Mouse (Mus musculus): ENCODE measurements around the gene Kcnc3.

The Kcnc3 gene

DNA sequence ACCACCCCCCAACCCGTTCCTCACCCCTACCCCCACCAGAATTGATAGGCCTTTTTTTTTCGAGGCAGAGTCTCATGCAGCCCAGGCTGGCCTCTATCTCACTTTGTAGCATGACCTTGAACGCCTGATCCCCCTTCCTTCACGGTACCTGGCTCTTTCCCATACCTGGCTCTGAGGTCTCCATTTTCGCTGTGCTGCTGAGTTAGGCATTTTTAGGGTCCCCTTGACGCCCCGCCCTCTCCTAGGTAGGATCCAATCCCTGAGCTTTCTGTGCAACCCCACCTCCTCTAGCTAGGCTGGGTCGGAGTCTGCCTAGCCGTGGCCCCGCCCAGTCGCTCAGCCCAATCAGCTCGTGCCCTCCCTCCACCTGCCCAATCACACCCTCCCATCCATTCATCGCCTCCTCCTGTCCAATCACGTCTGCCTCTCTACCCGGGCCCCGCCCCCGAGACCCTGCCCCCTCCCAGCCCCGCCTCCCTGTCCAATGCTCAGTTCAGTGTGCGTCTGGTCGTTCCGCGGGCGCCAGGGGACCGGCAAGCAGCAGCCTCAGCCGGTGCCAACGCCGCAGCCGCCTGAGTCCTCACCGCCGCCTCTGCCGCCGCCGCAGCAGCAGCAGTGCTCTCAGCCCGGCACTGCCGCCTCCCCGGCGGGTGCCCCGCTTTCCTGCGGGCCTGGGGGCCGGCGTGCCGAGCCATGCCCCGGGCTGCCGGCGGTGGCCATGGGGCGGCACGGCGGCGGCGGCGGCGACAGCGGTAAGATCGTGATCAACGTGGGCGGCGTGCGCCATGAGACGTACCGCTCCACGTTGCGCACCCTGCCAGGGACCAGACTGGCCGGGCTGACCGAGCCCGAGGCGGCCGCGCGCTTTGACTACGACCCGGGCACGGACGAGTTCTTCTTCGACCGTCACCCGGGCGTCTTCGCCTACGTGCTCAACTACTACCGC lies at the start of gene Kcnc3:
Gene Kcnc3 (plus strand): TSS at position 263 of the 946 bp plus-strand sequence.
- peak; percentile 95 for DNase-seq (ENCODE audit: low spot score in 2 of 2)

DNA sequence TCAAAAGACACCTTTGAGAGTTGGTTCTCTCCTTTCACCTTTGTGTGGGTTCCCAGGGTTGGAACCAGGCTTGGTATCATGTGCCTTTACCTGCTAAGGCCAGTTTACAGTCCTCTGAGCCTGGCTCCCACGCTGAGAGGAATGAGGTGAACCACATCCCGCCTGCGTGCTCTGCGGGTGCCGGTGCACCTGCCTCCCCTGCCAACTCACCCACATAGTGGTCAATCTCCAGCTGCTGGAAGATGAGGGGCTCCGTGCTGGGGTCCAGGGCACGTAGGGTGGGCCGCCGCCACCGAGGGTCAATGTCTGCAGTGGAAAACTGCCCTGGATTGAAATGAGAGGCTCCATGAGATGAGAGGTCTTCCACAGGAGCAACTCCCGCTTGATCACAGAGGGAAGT lies 47.9 kb upstream of the Kcnc3 start:
- no peak for DNase-seq (ENCODE audit: low spot score in 2 of 2)

DNA sequence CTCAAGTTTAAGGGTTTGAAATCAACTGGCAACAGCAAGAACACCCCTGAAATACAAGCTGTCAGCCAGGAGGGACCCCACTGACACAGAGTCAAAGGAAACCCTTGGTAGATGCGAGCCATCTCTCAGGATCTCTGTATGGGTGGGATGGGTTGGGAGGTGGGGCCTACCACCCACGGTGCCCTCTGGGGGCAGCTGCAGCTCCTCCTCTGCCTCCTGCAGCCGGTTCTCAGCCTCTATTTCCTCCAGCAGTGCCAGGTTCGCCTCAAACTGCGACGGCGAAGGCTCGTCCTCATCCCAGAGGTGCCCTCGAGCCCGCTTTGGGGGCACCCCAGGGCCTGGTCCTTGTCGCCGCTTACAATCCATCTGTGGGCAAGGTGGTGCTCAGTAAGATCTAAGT lies 47.4 kb upstream of the Kcnc3 start:
- DNase-seq (ENCODE audit: low spot score in 2 of 2) = no peak

DNA sequence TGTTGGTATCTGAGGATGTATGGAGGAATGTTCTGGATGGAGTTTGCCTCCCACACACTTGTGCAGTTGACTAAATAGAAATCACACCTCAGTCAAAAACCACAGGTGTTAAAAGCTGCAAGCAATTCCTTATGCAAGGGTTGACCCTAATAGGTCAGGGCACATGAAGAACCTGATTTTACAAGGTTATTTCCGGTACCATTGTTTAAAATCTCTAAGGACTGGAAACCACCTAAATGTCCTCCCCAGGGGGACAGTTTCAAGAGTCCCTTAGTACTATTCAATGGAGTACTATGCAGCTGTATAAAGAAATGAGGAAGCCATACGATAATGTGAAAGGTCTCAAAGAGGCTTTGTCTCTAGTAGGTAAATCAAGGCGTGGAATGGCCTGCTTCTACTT lies 44.2 kb upstream of the Kcnc3 start:
- no peak for DNase-seq (ENCODE audit: low spot score in 2 of 2)

DNA sequence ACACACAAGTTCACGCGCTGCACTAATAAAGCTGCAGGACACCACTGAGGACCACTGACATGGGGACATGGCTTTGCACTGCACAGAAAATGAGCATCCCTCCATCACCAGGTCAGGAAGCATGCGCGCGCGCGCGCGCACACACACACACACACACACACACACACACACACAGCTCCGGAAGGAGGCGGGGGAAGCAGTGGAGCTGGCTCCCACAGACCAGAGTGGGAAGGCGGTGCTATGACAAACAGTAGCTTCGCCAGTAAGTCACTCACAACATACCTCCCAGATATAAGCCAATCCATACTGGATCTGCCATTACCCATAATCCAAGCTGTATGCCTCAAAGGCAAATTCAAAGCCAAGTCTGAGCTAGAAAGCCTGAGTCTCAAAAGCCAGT lies 43.4 kb upstream of the Kcnc3 start:
- DNase-seq (ENCODE audit: low spot score in 2 of 2) = no peak

DNA sequence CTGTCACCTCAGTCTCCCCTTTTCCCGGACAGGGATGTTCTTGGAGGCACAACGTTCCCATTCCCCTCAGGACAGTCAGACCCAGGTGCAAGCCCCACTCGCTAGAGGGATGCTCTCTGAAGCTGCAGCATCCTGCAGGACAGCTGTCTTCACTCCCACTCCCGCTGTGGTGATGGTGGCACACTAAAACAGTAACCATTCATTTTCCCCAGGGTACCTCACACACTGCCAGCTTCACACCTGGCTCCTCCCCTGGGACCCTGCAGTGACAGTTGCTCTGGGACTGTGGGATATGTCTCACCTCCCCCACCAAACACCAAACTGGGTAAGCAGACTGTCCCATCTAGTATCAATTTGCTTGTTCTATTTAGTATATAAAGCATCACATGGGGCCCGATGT lies 42.7 kb upstream of the Kcnc3 start:
- no peak for DNase-seq (ENCODE audit: low spot score in 2 of 2)

DNA sequence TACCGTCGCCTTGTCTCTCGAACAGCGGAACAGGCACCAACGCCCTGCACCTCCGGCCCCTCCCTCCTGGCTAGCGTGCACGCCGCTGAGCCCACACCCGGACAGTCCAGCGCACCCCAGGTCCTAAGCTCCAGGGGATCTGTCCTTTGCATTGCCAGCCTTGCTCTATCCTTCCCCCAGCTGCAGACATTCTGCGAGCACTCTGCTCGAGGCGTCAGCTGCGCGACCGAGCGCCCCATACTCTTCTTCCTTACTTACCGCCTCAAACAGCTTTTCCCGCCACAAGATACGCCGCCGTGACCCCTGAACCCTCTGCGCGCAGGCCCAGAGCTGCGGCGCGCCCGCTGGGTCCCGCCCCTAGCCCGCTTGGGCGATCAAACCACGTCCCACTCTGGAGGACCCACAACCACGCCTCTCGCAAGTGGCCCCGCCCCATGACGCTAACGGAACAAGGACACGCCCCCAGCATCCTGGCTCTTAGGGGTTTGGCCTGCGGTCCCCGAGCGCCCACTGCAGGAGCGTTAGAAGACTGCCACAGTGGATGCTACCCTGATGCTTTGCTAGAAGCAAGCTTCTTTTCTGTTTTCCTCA lies 41.9 kb upstream of the Kcnc3 start, which contains the start of gene Pold1:
Gene Pold1 (minus strand): TSS at position 353 of the 591 bp plus-strand sequence.
- DNase-seq (ENCODE audit: low spot score in 2 of 2) = peak; percentile 97 to 100

DNA sequence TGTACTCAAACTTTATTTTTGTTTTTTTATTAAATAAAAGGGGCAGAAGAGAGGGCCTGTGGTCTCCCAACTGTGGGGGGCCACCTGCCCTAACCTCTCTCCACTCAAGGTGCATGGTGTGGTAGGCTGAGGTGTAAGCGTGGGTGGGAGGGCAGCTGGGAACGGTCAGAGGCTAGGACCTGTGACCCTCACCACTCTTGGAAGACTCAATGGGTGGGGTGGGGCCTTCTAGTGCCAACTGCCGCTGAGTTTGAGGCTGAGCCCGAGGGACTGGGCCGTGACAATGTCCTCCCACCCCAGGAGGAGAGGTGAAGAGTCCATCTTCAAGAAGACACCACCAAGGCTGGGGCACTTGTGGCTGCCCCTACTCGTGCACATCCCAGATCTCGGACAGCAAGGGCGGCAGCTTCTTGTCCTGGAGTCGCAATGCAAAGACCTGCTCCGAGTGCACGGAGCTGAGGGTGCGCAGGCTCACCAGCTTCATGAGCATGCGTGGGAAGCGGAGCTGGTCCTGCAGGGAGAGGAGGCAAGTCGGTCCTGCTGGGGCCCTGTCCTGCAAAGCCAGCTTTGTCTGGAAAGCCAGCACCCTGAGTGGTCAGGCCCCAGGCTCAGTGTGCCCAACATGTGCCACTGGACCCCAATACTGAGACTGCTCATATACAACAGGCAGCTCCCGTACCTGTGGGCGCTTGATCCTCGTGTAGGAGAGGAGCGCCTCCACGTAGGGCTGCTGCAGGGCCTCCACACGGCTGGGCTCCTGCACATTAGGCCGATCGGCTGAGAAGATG lies 40.6 kb upstream of the Kcnc3 start:
- no peak for DNase-seq (ENCODE audit: low spot score in 2 of 2)

DNA sequence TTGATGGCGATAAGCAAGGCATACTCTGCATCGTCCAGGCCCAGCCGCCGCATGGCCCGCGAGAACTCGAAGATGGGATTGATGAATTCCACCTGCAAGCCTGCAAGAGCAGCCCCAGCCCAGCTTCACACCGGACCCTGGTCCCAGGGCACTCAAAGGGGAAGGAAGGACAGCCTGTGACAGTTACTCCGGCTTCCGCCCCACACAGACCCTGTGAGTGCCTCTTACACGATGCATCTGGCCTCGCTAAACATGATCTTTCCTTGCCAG lies 40.1 kb upstream of the Kcnc3 start:
- DNase-seq (ENCODE audit: low spot score in 2 of 2) = no peak

DNA sequence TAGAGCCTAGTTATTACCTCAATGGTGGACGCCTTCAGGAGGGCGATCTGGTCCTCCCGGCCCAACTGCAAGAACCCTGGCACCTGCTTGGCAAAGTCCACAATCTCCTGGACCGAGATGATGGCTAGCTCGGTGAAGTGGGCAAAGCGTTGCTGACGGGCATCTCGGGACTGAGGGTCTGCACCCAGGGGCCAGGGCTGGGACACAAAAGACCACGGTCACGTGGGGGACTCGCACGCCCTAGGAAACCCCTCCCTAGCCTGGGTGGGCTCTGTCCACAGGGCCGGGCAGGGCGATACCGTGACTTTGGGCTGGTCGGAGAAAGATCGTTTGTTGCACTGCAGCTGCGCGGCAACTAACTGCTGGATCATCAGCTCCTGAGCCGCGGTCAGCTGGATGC lies 39.2 kb upstream of the Kcnc3 start:
- no peak for DNase-seq (ENCODE audit: low spot score in 2 of 2)

DNA sequence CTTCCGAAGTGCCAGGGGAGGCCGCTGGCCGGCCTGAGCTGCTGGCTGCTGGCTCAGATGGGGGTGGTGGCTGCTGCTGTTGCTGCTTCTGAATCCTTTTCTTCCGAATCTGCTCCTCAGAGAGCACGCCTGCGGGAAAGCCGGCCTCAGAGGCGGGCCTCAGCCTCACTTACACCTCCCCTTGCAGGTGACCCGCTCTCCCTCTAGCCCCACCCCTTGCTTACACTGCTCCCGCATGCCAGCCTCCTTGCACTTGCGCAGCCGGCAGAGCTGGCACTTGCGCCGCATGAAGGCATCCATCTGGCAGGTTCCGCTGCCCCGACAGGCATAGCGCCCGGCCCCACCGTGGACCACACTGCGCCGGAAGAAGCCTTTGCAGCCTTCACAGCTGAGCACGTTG lies 38.7 kb upstream of the Kcnc3 start:
- no peak for DNase-seq (ENCODE audit: low spot score in 2 of 2)

DNA sequence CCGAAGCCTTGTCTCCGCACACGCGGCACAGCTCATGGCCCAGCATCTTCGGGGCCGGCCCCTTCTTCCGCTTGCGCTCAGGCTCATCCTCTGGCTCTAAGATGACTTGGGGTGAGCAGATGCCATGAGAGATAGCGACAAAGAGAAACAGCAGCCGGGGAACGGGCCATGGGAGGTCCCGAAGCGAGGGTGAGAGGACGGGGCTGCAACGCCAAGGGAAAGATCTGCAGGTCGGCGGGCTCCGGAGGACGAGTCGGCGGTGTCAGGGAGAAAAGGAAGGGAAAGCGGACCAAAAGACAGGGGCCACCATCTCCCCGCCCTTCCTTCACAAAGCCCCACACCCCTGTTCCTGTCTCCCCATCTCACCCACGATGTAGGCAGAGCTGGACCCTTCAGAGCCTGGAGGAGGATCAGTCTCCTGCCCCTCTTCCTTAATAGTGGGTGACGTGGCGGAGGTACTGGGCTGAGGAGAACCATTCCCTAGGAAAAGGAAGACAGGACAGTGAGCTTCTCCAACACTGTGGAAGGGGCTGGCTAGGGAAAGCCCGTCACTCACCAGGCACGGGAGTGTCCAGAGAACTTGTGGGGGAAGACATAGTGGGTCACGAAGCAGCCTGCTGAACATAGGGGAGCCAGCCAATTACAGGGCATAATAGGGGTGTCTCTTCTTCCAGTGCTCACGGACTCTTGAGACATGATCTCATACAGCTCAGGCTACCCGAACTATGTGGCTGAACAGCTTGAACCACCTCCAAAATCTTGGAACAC lies 38.1 kb upstream of the Kcnc3 start:
- DNase-seq (ENCODE audit: low spot score in 2 of 2) = no peak

DNA sequence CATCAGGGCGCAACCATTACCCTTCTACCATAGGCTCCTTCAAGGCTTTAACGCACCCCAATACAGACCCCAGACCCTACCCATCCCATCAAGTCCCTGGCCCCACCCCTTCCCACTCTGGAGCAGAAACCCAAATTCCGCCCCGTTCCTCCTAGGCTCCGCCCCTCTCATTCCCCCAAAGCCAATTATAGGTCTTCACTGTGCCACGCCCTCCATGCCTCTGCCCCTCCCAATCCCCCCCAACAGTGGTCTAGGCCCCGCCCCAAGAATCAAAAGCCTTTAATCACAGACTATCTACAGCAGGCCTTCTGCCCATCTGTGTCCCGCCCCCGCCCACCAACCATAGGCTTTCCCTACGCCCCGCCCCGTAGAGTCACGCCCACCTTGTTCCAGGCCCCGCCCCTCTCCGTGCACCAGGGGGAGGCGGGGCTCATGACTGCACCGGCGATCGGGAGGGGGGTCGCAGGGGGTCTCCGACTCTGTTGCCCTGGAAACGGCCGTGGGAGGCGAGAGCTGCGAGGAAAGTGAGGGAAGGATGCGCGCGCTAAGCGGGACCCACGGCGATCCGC lies 37.2 kb upstream of the Kcnc3 start:
- peak in 1 of 2 experiments; percentile 51 for DNase-seq (ENCODE audit: low spot score in 2 of 2)

DNA sequence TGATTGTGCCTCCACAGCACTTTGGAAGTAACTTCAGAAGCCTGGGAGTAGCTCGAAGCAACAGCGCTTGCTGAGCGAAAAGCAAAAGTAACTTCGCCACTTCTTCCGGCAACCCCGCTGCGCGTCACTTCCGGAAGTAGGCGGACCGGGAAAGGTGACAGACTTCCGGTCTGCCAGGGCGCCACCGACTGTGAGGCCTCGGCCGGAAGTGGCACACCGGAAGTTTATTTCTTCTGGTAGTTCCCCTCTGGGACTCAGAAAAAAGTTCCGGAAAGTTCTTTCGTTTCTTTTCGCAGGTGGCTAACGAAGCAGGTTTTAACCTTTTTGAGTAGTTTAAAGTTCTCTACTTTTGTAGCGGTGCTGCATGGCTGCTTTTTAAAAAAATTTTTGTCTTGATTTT lies 36.6 kb upstream of the Kcnc3 start, which contains the start of gene Nr1h2:
Gene Nr1h2 (minus strand): TSS at position 126 of the 400 bp plus-strand sequence.
- DNase-seq (ENCODE audit: low spot score in 2 of 2) = peak; percentile 79 to 96

DNA sequence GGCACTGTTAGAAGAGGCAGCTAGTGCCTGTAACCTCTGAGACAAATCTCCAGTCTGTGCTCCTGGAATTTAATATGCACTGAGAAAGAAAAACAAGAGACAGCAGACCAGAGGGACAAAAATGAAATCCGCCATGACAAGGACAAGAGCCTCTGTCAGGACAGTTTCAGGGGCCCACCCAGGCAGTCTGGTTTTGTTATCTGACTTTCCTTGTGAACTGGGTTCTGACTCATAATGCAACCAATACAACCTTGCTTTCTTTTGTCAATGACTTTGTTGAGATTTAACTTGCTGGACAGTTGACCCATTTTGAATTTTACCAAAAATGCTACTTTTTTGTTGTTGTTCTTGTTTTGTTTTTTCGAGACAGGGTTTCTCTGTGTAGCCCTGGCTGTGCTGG lies 32.8 kb upstream of the Kcnc3 start:
- no peak for DNase-seq (ENCODE audit: low spot score in 2 of 2)

DNA sequence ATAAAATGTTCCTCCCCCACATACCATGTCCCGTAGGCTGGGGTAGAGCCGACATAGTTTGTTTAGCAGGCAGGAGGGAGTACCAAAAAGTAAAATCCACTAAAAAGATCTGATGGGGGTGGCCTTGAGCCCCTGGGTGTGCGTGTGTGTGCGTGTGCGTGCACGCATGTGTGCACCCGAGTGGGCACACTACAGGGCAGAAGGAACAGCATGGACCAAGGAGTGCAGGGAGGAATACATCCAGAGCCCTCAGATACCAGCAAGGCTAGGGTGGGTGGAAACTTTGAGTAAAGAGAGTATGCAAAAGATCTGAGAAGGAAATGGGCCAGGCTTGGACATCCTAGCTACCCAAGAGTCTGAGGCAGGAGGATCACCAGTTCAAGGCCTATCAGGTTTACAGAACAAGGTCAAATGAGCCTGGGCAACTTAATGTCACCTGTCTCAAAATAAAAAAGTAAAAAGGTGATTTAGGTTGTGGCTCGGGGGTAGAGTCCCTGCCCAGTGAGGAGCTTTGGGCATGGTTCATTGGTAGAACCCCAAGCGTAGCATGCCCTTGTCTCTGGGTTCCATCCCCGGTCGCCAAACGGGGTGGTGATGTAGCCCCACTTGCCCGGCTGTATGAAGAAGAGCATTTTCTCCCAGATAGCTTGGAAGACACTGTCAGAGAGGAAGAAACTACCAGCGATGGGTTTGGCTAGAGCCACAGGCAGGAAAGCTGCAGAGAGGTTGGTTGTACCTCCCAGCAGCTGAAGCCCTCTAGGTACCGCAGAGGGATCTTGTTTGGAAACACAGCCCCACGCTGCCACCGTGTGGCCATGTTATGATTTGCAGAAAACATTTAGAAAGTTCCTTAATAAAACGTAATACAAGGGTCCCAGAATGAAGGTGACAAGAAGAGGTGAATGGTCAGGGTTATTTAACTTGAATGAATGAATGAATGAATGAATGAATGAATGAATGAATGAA lies 29.7 kb upstream of the Kcnc3 start:
- peak in 1 of 2 experiments; percentile 82 for DNase-seq (ENCODE audit: low spot score in 2 of 2)

DNA sequence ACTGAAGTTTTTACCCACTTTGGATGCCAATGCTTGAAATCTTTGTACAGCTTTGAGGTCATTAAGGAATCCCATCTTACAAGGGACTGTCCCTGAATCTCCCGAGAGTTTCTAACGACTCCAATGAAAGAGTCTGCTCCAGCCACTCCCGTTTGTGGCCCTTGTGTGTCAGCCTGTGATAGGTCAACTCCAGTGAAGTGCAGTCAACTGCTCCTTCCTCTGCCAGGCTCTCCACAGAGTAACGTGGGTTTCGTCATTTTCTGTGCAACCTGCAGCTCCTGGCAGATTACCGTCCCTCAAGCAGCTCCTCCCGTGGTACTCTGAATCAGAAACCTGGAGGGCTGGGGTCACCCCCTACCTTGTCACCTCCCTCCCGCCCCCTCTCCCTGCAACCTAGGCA lies 27.2 kb upstream of the Kcnc3 start:
- DNase-seq (ENCODE audit: low spot score in 2 of 2) = no peak

DNA sequence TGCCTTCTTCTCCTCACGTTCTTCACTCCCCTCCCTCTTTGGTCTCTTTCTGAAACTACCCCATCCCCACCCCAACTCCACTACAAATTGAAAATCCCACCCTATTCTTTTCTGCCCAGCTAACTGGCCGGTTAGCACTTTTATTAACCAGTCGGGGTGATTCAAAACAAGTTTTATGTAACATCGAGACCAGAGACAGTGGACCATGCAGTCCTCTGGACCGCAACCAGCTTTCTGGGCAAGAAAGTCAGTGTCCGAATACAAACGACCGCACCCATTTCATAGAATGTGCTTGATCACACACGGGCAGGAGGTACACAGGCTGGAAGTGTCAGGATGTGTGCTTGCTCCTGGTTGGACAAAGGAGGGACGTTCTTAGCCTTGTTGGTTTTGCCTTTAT lies 26.0 kb upstream of the Kcnc3 start:
- no peak for DNase-seq (ENCODE audit: low spot score in 2 of 2)

DNA sequence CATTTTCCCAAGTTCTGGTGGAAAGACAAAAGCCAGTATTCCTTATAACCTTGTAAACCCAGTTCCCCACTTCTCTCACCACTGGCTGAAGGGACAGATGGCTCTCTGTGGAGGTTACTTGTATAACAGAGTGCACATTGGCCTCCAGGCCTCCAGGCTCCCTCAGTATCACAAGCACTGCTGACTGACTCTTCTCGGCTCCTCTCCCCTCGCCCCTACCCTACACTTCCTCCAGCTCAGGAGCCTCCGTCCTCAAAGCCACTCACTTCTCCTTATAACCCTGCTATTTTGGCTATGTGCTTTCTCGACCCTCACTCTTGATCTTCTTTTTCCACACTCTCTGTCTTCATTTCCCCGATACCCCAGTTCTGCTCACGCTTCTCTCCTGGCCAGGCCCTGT lies 25.1 kb upstream of the Kcnc3 start:
- no peak for DNase-seq (ENCODE audit: low spot score in 2 of 2)

DNA sequence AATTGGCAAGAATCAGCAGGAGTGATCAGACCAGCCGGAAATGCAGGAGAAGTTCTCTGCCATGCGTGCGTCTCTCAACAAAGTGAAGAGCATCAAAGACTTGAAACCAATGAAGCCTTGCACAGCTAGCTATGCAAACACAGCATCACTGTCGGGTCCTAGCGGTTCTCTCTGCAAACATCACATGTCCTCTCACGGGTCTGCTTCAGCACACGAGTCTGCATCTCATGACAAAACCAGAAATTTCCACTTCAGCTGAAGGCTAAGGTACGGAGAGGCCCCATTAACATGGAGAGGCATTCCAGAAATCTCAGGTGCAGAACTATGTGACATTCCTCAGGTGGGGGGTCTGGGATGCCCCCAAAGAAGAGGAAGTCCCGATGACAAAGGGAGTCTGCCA lies 21.7 kb upstream of the Kcnc3 start:
- no peak for DNase-seq (ENCODE audit: low spot score in 2 of 2)

Data from left cerebral cortex, adult 9 months (tissue).